Mouse (Mus musculus): ENCODE data around the gene Gm6370.

- TF ChIP-seq POLR2A (IDR thresholded peaks at IDR 0.05; ENCODE audit: insufficient read depth, low read depth, low read length) = no peak
- TF ChIP-seq CTCF (IDR thresholded peaks at IDR 0.05; ENCODE audit: insufficient read depth, low read depth, low read length) = no peak
Measured at GRCm38 (mm10) chr5:146442767-146443166, 48.4 kb upstream of the Gm6370 start.

All from olfactory bulb, adult 2 months (tissue).